Mouse (Mus musculus): ENCODE measurements around the gene Stk10. TPM values are rescaled to one million over a fixed set of nuclear protein-coding genes. Genes with fewer than 3 reads are reported as not detected.

Stk10 gene
- polyA plus RNA-seq, 1 experiment from 2014 or later: 3.0 TPM

DNA sequence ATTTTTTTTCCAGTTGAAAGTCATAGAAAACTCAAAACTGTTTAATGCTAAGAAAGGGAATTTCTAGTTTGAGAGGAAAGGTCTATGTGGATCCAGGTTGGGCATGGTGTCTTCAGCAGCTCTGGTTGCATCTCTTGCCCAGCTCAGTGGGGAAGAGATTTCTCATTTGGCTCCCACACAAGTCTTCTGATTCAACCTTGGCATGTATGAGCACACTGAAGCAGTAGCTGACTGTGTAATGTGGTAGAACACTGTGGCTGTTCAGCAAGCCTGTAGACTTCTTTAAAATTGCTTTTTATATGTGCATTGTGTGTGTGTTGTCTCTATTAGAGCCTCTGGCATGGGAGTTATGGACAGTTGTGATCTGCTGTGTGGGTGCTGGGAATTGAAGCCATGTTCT, 133.9 kb downstream of the Stk10 start:
- no peak overlapping the region for H3K27ac ChIP-seq (replicated peaks)
- DNase-seq (ENCODE audit: low spot score): no peak
- peaks cover 19% of the 10 kb centered on the region for H3K4me1 ChIP-seq
- no peaks in the 10 kb centered on the region for H3K27me3 ChIP-seq (replicated peaks; ENCODE audit: low read depth, poor library complexity, severe bottlenecking)
- H3K4me3 ChIP-seq: no peak overlapping the region
- 0 out of 2 replicates have a peak, but pooled peaks cover 6% of the 10 kb centered on the region for H3K36me3 ChIP-seq (replicated peaks)
- H3K9me3 ChIP-seq: no peaks in the 10 kb centered on the region

DNA sequence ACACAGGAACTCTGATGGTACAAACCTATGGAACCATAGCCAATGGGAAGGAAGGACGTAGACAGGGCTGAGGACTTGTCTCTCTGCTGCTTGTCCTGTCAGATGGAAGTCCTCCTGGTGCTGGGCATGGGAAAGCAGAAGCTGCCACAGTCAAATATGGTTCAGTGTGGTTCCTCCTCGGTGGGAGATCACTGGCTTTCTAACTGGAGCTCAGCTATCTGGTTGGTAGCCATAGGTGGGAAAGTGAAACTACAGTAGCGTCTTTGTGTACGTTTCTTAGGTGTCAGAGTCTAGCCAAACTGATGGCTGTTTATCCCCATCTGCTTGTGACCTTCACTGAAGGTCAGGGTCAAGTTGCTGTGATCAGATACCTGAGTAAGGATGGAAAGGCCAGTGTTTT, 138.4 kb downstream of the Stk10 start:
- H3K27me3 ChIP-seq (replicated peaks; ENCODE audit: low read depth, poor library complexity, severe bottlenecking): no peaks in the 10 kb centered on the region
- no peak overlapping the region for H3K4me3 ChIP-seq
- 0 out of 2 replicates have a peak, but pooled peaks cover 6% of the 10 kb centered on the region for H3K36me3 ChIP-seq (replicated peaks)
- H3K9me3 ChIP-seq: no peaks in the 10 kb centered on the region
- no peak for DNase-seq (ENCODE audit: low spot score)
- H3K4me1 ChIP-seq: peaks cover 19% of the 10 kb centered on the region
- 88% methylated on average over 4 of the region's 4 CpGs for WGBS
- no peak overlapping the region for H3K27ac ChIP-seq (replicated peaks)

Other genes starting within 250 kb of the Stk10 start
- 1,672 and 2,000 TPM in 2 replicates for gene Hba-a1, start 249.8 kb upstream of the Stk10 start, polyA plus RNA-seq (2016; fragmentation: Nextera tagmentation; extraction: Ambion mirVana)
- 3.9 and 6.1 TPM in 2 replicates for gene Hbq1b, start 246.3 kb upstream of the Stk10 start, polyA plus RNA-seq (2016; fragmentation: Nextera tagmentation; extraction: Ambion mirVana)
- gene Hba-a2, start 236.8 kb upstream of the Stk10 start, polyA plus RNA-seq (2016; fragmentation: Nextera tagmentation; extraction: Ambion mirVana): 3,087 and 3,755 TPM in 2 replicates
- gene Hbq1a, start 233.2 kb upstream of the Stk10 start, polyA plus RNA-seq (2016; fragmentation: Nextera tagmentation; extraction: Ambion mirVana): not detected in 2 replicates
- gene Sh3pxd2b, start 185.5 kb upstream of the Stk10 start, polyA plus RNA-seq (2016; fragmentation: Nextera tagmentation; extraction: Ambion mirVana): 28.3 and 29.6 TPM in 2 replicates
- gene Ubtd2, start 77.9 kb upstream of the Stk10 start, polyA plus RNA-seq (2016; fragmentation: Nextera tagmentation; extraction: Ambion mirVana): 75.2 and 84.0 TPM in 2 replicates
- gene Efcab9, start 1.2 kb upstream of the Stk10 start, polyA plus RNA-seq (2016; fragmentation: Nextera tagmentation; extraction: Ambion mirVana): 0.39 TPM in 1 of 2 replicates, not detected in the other
- 88.8 and 93.2 TPM in 2 replicates for gene Fbxw11, start 109.4 kb downstream of the Stk10 start, polyA plus RNA-seq (2016; fragmentation: Nextera tagmentation; extraction: Ambion mirVana)

Data from embryonic facial prominence, embryonic 10.5 days (tissue).